Mouse (Mus musculus): Measurements from ENCODE around the gene Sipa1l1.
"Not testable (repeated sequence)": the region's sequence is repeated elsewhere in the genome, so short reads cannot be mapped to it uniquely, and the experiment has no call there.

The Sipa1l1 gene

GRCm38 (mm10) chr12:82446609-82447024 is 277.5 kb downstream of the Sipa1l1 start:
- DNase-seq: no peak

GRCm38 (mm10) chr12:82448129-82448815 is 279.2 kb downstream of the Sipa1l1 start:
- no peak for DNase-seq

DNA sequence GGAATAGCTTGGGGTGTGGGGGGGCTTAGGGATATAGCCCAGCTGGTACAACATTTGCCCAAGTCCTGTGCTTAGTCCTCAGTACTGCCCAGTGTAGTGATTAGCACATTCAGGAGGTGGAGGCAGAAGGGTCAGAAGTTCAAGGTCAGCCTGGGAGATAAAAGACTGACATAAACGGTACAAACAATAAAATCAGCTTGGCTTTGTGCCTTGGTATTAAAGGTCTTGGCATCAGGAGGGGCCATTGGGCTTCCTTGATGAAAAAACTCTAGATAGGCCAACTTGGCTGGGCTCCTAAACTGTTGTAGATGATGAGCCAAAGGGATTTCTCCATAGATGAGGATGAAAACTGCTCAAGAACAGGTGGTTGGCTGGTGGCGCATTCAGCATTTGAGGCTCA is 283.3 kb downstream of the Sipa1l1 start:
- DNase-seq: no peak

DNA sequence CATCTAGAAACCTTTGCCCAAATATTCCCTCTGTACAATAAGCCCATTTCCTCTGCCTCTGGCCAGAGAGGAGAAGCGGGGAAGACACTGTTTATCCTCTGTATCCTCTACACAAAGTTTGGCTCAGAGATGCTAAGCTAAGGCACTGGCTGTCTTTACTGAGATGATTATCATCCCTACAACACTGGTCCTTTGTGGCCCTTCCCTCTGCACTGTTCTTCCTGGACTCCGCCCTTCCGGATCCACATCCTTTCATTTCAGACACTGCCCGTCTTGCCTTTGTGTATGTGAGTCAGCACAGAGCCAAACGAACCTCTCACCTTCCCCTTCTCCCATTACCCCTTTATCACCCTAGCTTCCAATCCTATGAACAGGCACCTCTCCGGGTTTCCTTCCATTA is 285.3 kb downstream of the Sipa1l1 start:
- no peak for DNase-seq

DNA sequence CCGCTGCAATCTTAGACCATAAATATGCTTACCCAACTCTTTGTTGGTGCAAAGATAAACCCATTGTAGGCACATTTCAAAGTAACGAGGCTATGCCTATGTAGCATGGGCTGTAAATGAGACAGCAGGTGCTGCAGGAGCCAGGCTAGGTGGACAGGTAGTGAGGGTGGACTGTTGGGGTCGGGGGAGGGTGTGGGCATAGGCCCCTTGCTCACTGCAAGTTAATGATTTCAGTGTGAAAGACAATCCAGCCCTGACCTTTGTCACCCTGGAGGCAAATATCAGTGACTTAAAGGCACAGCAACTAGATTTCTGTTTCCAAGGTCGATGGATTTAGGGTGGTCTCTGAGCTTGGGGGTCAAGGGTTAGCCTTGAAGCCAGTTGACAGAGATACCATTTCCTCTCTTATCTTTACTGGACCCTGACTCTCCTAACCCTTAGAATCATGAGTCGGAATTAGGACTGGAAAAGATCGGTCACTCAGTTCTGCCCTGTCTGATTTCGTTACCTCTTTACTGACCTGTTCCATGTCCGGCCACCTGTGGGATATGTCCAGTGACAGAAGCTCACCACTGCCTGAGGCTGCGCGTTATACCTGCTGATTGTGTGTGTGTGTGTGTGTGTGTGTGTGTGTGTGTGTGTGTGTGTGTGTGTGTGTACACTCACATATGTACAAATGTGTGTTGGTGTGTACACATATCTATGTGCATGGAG is 286.7 kb downstream of the Sipa1l1 start:
- DNase-seq: no peak

DNA sequence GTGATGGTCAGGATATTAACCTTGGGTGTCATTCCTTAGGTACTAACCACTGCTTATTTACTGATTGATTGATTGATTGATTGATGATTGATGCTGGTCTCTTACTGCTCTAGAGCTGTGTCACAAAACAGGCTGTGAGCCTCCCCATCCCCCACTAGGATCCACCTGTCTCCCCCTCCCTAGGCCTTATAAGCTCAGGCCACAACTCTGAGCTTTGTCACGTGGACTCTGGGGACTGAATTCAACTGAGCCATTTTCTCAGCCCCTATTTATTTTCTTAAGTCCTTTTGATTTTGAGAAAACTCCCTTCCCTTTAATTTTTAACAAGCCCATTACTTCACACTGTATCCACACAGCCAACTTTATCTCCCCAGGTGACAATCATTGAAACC is 287.3 kb downstream of the Sipa1l1 start:
- no peak for DNase-seq

DNA sequence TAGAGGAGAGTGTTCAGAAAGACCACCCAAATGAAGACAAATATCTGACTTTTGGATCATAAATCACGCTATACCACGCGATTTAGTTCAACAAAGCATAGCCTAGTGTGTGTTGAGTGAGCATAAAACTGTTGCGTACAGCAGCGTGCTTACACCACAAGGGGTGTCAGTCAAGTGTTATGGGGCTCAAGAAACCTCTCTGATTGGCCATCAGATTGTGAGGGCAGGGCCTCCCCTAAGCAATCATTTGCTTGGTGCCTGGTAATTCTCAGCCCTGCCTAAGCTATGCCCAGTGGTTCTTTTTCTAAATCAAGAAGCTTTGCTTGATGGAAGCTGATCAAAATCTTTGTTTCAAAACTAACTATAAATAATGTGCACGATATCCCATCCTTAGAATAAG is 288.5 kb downstream of the Sipa1l1 start:
- DNase-seq: no peak

DNA sequence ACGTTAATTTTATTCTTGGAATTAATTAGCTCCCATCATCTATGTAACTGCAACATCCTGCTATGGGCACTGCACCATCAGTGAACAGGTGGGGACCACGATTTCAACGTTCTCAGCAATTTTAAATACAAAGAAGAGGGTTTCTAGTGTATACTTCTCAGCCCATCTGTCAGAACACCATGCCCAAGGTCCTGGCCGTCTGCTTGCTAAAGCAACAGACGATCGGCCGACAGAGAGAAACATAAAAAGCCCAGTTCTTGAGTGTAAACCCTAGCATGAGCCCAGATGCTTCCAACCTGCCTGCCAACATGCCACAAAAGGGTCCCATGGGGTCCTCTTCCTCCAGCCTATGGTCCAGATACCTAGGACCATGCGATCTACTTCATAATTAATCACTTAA is 288.9 kb downstream of the Sipa1l1 start:
- DNase-seq: peak; percentile 41 to 45

DNA sequence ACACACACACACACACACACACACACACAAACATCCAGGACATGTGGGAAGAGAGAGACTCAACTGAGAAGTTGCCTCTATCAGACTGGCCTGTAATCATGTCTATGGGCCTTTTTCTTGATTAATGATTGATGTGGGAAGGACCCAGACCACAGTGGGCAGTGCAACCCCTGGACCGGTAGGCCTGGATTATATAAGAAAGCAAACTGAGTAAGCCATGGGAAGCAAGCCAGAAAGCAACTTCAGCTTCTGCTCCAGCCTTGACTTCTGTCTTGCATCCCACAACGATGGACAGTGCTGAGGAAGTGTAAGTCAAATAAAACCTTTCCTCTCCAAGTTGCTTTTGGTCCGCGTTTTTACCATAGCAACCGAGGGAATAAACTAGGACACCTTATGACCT is 298.1 kb downstream of the Sipa1l1 start:
- no peak for DNase-seq

GRCm38 (mm10) chr12:82467641-82468040 is 298.5 kb downstream of the Sipa1l1 start:
- peak; percentile 32 to 34 for DNase-seq

GRCm38 (mm10) chr12:82468416-82468815 is 299.3 kb downstream of the Sipa1l1 start:
- DNase-seq: no peak

DNA sequence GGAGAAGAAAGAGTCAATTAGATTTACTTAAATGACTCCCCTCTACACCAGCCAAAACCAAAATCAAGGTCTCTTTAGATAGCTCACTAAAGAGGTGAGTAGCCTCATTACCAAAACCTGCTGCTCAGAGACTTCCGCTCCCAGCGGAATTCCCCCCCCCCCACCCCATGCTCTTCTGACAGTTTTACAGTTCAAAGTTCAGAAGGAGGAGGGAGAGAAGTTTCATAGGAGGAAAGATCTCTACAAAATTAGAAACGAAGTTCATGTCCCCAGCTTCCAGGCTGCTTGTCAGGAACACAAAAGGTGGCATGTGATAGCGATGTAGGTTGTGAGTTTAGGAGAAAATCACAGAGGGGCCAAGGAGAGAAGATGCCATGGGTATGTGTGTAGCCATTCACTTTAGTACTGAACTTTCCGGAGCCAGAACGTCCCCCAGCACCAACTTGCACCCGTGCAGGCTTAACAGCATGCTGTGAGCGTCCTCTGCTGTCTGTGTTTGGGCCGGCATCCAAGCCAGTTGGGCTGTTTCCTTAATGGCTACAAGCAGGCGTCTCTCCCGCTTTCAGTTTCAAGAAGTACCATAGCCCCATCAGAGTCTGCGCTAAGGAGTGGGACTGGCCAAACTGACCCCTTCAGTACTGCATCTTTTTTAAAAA is 300.7 kb downstream of the Sipa1l1 start:
- peak; percentile 90 to 94 for DNase-seq

DNA sequence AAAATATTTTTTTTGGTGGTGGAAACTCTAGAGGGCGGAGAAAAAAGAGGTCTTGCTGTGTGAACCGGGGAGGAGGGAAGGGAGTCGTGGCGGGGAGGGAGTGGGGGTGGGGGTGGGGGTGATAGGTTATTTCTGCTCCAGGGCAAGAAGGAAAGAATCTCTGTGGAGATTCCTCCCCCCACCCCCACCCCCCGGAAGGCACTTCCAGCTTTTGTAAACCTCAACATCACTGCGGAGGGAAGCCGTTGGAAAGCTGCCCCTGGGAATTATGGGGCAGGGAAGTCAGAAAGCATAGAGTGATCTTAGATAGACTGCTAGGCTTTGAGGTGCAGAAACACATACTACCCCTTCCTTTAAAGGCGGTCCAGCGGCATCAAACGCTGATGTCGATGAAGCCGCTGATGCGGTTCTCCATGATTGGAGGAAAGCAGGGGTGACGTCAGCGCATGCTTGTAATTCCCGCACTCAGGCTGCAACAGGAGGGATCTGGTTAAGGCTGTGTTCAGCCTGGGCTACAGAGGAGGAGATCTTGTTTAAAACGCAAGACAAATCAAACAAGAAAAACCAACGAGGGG is 301.3 kb downstream of the Sipa1l1 start:
- DNase-seq: peak; percentile 85 to 93

GRCm38 (mm10) chr12:82472796-82473195 is 303.7 kb downstream of the Sipa1l1 start:
- no peak for DNase-seq

- DNase-seq: no peak
Measured at GRCm38 (mm10) chr12:82473238-82473637, 304.1 kb downstream of the Sipa1l1 start.

DNA sequence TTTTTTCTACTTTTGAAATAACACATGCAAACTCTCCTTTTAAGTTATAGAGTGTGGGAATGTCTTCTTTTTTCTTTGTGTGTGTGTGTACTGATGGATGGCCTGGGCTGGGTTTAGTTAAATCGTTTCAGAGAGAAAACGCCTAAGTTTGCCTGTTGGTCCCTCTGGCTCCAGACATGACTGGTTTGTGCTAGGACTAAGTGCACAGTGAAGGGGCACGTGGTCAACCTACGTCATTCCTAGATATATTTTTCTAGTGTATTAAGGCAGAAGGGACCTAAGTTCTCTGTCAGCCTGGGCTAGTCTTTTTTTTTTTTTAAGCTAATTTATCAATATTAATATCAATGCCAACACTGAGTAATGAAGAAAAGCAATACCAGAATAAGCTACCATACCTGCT is 305.3 kb downstream of the Sipa1l1 start:
- DNase-seq: no peak

DNA sequence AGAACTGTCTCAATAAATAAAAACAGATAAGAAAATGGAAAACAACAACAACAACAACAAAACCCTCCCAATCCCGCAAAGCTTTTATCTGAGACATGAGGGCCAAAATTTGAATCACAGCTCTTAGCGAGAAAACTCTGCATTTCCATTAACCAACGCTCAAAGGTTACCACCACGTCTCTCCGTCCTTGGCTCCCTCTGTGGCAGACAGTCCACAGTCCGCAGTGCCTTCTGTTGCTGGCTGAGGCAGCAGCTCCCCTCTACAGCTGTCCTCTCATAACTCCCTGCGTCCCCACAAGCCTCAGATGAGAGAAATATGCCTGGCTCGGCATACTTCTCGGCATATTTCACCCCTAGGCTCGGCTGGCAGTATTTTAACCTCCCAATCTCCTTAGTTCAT is 306.9 kb downstream of the Sipa1l1 start:
- no peak for DNase-seq

- no peak for DNase-seq
Measured at GRCm38 (mm10) chr12:82476580-82476979, 307.5 kb downstream of the Sipa1l1 start.

DNA sequence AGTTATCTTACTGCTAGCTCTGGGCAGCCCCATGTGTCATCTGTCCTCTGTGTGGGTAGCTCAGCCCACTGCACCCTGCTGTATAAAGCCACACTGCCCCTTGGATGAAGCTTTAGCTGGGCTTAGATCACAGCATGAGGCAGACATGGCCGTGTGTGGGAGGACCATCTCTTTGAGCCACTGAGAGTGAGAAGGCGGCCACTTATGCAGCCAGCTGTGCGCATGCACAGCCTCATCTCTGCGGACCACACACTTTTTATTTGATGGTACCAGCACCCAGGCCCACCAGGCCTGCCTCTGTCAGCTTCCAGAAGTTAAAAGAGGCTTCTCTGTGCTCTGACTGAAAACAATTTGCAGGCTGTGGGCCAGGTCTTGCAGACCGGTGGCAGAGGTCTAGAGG is 308.7 kb downstream of the Sipa1l1 start:
- no peak for DNase-seq

DNA sequence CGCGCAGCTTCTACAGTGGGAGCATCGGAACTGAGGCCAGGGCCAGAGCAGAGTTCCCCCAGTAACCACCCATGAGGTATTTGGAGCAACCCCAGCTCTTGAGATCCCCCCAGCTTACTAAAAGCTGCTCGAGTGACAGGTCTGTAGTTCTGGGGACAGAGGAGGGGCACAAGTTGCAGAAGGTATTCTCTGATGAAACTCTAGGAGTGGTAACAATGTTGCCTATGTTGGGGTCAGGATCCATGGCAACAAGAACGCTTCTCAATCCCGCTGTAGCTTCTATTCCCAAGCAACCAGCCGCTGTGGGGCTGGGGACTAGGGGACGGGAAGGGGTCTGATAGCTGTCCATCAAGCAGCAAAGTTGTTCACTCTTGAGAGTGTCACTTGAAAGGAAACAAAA is 309.1 kb downstream of the Sipa1l1 start:
- no peak for DNase-seq

DNA sequence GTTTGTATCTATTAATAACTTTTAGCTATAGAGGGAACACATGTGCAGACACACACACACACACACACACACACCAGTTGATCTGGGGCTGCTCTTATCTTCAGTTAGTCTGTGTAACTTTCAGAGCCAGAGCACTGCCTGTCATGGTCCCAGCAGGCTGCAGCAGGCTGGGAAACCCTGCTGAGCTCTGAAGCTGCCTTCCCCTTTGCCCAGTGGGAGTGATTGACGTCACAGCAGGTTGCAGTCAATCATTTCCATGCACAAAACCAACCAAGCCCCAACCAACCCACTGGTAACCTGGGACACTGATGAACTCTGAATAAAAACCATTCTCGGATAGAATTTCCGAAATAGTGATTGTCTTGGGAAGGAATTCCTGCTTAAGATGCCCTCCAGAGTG is 310.3 kb downstream of the Sipa1l1 start:
- DNase-seq: no peak

DNA sequence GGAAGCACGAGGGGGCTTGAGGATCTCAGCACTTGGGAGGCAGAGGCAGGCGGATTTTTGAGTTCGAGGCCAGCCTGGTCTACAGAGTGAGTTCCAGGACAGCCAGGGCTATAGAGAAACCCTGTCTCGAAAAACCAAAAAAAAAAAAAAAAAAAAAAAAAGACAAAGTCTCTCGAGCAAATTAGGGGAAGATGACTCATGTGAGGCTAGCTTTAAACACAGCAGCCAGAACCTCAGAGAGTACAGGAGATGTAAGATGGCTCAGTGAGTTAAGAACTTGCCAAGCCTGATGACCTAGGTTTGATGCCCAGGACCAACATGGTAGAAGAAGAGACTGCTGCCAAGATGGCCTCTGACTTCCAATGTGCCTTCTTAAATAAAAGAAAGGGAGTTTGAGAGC is 311.3 kb downstream of the Sipa1l1 start:
- not testable (repeated sequence) for DNase-seq

DNA sequence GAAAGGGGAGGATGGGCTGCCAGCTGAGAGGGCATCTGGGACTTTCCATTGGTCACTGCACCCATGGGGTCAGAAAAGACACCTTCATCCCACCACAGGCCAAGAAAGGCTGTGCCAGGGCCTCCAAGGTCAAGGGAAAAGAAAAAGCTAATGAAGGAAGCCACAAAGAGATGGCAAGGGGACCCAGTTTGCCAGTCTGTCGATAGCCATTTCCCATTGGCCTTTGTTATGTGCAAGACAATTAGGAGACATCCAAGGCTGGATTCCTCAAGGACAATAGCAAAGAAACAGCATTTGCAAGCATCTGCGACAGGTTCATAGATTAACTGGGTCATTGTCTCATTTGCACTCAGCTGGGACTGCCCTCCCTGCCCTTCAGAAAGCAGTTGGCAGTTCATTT is 316.3 kb downstream of the Sipa1l1 start:
- no peak for DNase-seq

Data from cerebellum, adult 18-20 months (tissue).